Mouse (Mus musculus) right cerebral cortex, postnatal 25 days (tissue): ENCODE results near the gene Shox2.

Experiments
- DNase-seq: peaks from one replicate; pipeline ENCODE4 v3.0.0; 2022

Shox2 gene

GRCm38 (mm10) chr3:66959972-66960371 lies 21.6 kb downstream of the Shox2 start:
- no peak for DNase-seq

DNA sequence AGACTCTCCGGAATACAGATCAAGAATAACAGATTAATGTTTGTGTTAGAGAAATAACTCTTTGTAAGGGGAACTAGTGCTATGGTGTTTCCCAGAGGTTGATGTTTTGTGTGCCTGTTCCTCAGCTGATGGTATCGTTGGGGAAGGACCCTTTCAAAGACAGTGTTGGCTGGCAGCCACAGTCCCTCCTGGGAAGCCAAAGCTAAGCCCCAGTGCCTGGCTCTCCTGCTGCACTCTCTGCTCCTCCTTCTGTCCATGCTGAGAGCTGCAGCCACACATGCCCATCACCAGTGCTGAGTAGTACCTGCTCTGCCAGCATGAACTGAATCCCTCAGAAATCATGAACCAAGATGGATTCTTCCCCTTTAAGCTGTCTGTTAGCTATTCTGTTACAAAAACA lies 26.4 kb downstream of the Shox2 start:
- no peak for DNase-seq

DNA sequence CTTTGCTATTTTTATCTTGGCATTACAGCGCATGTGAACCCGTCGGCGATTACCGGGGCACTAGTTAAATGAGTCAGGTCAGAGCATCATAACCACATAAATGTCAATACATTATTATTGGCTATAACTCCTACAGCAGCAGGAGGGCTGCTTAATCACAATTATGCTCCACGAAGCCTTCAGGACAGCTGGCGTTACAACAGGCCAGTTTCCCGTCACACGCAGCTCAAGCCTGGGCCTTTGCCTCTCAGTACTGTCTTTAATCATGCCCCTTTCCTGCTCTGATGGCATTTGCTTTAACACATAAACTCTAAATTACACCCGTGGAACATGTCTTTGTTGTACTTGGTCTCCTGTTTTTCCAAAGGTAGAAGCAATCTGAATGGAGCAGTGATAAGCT lies 41.9 kb downstream of the Shox2 start:
- no peak for DNase-seq

DNA sequence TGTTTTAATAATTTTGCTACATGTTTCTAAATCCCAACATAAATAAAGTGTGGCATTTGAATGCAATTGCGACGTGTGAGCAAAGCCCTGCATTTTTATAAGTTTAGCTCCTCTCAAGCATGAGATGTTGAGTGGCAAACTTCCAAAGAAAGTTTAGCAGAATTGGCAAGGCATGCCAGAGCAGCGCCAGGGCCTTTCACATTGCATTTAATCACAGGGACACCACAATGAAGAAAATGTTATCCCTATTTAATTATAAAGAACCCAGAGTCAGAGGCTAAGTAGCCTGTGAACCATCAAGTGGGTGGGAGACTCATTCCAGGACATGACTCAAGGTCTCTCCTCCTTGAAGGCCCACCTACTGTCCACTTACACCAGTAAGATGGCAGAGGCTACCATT lies 59.1 kb downstream of the Shox2 start:
- no peak for DNase-seq
